Mouse (Mus musculus) T-helper 1 cell (primary cell): ENCODE data around the gene Polr1a.

Experiments used
- in situ Hi-C: fragments of 300-600 bp; cut with MboI, MseI; formaldehyde crosslinking; loops from one replicate; pipeline ENCODE4 v1.15.1; 2025; ENCODE audit warnings: high pct_unique_total_duplicates

Polr1a gene

GRCm38 (mm10) chr6:71908481-71909381 lies at the start of gene Polr1a, which contains the start of gene Ptcd3:
Gene Polr1a (plus strand): TSS chr6:71909053.
Gene Ptcd3 (minus strand): TSS chr6:71908750.
- in situ Hi-C loops: no loop called here

DNA sequence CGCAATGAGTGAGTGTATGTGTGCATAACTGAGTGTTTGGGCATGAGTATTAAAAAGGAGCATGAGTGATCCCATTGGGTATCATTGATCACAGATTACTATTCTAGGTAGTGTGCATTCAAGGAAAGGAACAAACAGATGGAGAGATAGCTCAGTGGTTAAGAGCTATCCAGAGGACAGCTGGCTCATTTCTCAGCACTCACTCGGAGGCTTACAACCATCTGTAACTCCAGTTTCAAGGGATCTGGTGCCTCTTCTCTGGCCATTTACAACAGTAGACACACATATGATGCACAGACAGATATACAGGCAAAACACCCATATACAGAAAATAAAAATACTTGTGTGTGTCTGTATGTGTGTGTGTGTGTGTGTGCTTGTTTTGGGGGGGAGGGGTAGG lies 41.1 kb upstream of the Polr1a start:
- in situ Hi-C loops: loop anchor here (10.0 kb wide), 1 partner anchor 297 kb away; no protein-coding TSS in a partner anchor

GRCm38 (mm10) chr6:71868809-71869208 lies 40.0 kb upstream of the Polr1a start:
- in situ Hi-C loops: loop anchor here (10.0 kb wide), 1 partner anchor 296 kb away; no protein-coding TSS in a partner anchor

DNA sequence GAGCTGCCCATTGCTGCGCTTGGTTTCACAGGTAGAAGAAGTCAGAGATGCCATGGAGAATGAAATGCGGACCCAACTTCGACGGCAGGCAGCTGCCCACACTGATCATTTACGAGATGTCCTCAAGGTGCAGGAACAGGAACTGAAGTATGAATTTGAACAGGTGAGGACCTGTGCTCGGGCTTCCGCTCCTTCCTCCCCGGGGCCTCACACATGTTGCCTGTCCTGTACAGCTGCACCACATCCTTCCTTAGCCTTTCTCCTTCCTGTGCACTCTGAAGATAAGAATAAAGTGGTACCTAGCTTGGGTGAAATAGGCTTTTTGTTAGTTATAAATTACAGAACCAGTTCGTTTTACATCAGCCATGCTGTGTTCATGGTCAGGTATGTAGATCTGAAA lies 37.5 kb upstream of the Polr1a start:
- in situ Hi-C loops: no loop called here

GRCm38 (mm10) chr6:71877965-71878760 lies 30.7 kb upstream of the Polr1a start:
- in situ Hi-C loops: no loop called here

- in situ Hi-C loops: no loop called here
Measured at GRCm38 (mm10) chr6:71893263-71893662, 15.6 kb upstream of the Polr1a start.

GRCm38 (mm10) chr6:71907702-71908235 lies 1.1 kb upstream of the Polr1a start:
- in situ Hi-C loops: no loop called here

DNA sequence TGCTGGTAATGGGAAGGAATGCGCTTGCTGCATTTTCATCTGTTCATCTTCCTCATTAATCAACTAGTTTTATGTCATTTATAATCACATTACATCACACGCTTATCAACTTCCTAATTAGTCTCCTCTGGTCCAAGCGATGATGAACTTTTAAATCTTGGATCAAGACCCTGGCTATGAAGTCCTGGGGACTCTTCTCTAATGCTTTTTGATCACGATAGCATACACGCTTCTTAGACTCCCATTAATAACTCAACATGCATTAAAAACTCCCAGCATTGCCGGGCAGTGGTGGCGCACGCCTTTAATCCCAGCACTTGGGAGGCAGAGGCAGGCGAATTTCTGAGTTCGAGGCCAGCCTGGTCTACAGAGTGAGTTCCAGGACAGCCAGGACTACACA lies 531 bp downstream of the Polr1a start:
- in situ Hi-C loops: no loop called here

- in situ Hi-C loops: no loop called here
Measured at GRCm38 (mm10) chr6:71909840-71910239, 987 bp downstream of the Polr1a start.

DNA sequence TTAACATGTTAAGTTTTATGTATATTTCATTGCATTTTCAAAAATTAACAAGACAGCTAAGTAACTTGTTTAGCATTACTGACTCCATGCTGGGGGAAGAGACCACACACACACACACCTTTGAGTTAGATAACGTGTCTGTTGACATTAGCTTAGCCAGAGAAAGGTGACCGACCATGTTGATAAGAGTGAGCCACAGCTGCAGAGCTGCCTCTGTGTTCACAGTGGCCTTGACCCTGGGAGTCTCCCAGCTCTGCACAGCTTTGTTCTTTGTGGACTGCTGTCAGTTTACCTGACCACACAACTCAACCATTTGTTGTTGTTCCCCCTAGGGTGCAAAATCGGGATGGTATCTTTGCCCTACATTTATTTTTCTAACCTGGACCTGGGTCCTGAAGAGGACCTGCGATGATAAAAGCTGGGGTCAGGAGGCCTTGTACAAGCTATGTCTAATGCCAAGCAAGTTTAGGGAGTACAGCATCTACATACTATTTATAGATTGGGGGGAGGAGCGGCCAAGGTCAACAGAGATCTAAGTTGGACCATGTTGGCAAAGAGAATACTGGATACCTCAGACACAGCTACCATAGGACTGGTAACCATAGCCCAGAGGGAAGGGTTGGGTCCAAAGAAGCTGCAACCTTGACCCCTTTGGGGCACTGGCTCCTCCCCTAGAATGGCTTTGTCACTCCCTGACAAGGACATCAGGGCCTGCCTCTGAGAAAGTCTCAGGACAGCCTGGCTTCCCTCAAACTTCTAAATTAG lies 3.0 kb downstream of the Polr1a start:
- in situ Hi-C loops: no loop called here

DNA sequence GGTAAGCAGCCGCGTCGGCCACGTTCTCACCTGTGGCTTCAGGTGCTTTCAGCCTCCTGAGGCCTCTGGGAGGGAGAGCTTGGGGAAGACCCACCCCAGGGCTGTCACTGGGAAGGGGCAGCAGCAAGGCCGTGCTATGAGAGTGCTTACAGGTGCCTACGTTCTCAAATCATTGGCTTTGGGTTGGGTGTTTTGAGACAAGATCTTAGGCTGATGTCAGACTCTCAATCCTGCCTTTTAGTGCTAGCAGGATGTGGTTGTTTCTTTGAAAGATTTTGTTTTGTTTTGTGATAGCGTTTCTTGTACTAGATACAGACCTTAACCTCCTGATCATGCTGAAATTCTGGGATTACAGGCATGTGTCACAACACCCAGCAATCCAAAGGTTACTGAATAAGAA lies 11.9 kb downstream of the Polr1a start:
- in situ Hi-C loops: no loop called here

DNA sequence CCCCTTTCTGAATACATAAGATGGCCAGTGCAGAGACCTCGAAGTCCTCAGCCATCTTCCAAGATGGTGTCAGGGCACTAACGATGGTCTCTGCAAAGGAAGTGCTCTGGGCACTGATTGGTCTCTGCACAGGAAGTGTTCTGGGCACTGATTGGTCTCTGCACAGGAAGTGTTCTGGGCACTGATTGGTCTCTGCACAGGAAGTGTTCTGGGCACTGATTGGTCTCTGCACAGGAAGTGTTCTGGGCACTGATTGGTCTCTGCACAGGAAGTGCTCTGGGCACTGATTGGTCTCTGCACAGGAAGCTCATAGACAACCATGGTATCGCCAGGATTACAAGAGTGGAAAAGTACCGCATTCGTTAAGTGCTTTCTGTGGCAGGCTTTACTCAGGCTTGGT lies 16.4 kb downstream of the Polr1a start:
- in situ Hi-C loops: loop anchor here (5.0 kb wide), 1 partner anchor 242 kb away; no protein-coding TSS in a partner anchor

- in situ Hi-C loops: loop anchor here (5.0 kb wide), 1 partner anchor 239 kb away; no protein-coding TSS in a partner anchor
Measured at GRCm38 (mm10) chr6:71927911-71928310, 19.1 kb downstream of the Polr1a start.

GRCm38 (mm10) chr6:71930053-71930452 lies 21.2 kb downstream of the Polr1a start:
- in situ Hi-C loops: loop anchor here (5.0 kb wide), 1 partner anchor 33 kb away; no protein-coding TSS in a partner anchor

- in situ Hi-C loops: loop anchor here (5.0 kb wide), 1 partner anchor 34 kb away; no protein-coding TSS in a partner anchor
Measured at GRCm38 (mm10) chr6:71930830-71931437, 22.1 kb downstream of the Polr1a start.

- in situ Hi-C loops: loop anchor here (5.0 kb wide), 1 partner anchor 35 kb away; no protein-coding TSS in a partner anchor
Measured at GRCm38 (mm10) chr6:71932347-71932746, 23.5 kb downstream of the Polr1a start.

- in situ Hi-C loops: loop anchor here (5.0 kb wide), 1 partner anchor 37 kb away; no protein-coding TSS in a partner anchor
Measured at GRCm38 (mm10) chr6:71934081-71934556, 25.3 kb downstream of the Polr1a start.

- in situ Hi-C loops: no loop called here
Measured at GRCm38 (mm10) chr6:71935737-71936136, 26.9 kb downstream of the Polr1a start.

- in situ Hi-C loops: no loop called here
Measured at GRCm38 (mm10) chr6:71940912-71941311, 32.1 kb downstream of the Polr1a start.

DNA sequence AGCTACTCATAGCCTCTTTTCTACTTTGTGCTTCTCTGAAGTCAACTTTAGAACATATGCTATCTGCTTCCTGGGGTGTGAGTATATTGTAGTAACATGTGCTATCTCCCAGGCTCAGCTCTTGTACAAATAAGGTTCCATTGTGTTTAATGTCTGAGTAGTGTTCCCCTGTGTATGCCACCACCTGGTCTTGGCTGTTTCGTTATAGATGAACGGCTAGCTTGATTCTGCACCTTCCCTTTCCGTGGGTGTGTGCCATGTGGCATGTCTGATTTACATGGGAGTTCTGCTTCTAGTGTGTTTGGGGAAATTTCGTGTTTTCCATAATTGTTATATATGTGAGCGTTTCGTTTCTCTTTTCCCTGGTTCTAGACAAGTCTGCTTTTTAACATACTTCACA lies 36.2 kb downstream of the Polr1a start:
- in situ Hi-C loops: no loop called here
